Mouse (Mus musculus): Measurements from ENCODE around the gene Brd7.

Gene Brd7

DNA sequence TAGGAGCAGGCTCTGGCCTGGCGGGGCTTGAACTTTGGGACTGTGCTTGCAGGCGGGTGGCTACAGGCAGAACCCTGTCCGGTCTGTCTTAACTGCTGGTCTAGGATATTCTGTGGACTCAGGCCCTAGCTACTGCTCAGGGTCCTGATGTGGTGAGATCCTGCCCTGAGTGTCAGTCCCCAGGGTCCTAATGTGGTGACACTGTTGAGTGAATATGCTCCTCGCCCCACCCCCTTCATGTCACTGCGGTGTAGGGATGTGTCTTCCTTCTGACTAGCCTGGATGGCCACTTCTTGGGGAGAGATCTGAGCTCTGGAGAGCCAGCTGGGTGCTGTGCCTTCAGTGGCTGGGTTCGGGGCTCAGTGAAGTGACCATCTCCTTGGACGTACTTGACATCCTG lies 52.1 kb downstream of the Brd7 start:
- DNase-seq (ENCODE audit: low spot score in 2 of 2): no peak

DNA sequence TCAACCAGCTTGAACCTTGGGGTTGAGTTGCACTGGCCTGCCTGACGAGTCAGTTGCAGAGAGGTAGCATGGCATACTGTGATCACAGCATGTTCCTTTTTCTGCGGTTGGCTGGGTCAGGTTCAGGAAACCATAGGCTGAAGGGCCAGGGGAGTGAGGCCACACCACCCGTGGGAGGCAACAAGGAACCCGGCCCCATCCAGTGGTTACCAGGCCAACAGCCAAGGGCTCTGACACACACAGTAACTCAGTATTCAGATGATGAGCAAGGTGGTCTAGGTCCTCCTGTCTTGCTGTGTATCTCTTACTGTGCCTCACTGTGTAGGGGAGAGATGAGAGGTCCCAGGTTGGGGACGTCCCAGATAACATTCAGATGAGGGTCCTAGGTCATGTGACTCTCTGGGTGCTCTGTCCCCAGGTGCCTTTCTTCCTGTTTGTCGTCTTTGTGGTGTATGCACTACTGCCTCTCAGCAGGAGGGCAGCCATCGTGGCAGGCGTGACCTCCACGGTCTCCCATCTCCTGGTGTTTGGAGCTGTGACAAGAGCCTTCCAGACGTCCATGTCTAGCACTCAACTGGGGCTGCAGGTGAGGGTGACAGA lies 52.6 kb downstream of the Brd7 start:
- no peak for DNase-seq (ENCODE audit: low spot score in 2 of 2)

GRCm38 (mm10) chr8:88307736-88308135 lies 54.3 kb downstream of the Brd7 start:
- no peak for DNase-seq (ENCODE audit: low spot score in 2 of 2)

- DNase-seq (ENCODE audit: low spot score in 2 of 2): no peak
These were observed 55.5 kb downstream of the Brd7 start for GRCm38 (mm10) chr8:88306511-88306910.

DNA sequence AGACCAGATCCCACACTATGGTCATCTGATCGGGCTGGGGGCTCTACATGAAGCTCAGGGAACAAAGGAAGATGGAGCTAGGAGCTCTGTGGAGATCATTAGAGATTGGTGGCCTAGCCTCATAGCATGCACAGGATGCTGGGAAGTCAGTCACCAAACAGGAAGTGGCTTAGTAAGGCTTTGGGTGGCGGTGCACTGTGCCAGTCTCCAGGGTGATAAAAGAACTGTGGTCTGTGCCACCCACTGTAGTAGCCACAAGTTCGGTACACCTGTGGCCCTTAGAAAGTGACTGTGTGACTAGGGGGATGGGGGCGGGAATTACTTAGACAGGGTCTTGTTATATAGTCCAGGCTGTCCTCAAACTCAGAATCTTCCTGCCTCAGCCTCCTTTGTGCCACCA lies 56.2 kb downstream of the Brd7 start:
- no peak for DNase-seq (ENCODE audit: low spot score in 2 of 2)

- DNase-seq (ENCODE audit: low spot score in 2 of 2): no peak
These were observed 60.2 kb downstream of the Brd7 start for GRCm38 (mm10) chr8:88301589-88302437.

DNA sequence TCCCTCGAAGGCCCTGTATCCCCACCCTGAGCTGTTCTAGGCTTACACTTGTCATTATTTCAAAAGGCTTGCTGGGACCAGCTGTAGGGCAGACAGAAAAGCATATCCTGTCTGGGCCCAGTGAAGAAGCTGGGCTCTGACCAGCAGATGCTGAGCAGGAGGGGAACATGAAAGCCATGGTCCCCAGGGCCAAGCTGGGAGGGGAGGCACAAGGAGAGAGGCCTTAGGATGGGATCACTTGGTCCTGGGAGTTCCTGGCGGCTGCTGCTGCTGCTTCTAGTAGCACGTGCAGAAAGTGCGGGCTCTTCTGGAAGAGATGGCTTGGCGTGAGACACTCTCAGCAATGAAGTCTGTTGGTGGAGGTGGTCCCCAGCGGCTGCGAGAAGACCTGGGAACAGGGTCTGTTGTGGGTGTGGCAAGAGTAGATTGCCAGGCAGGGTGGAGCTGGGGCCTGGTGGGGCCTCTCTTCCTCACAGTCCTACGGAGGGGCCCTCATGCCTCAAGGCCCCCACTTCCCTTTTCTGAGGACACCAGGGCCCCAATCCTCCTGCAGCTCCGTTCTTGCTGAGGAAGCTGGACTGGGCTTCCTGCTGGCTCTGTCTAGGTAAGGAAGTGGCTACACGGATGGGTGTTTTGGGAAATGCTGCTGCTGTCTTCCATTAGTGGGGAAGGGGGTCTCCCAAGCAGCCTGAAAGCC lies 61.9 kb downstream of the Brd7 start:
- no peak for DNase-seq (ENCODE audit: low spot score in 2 of 2)

DNA sequence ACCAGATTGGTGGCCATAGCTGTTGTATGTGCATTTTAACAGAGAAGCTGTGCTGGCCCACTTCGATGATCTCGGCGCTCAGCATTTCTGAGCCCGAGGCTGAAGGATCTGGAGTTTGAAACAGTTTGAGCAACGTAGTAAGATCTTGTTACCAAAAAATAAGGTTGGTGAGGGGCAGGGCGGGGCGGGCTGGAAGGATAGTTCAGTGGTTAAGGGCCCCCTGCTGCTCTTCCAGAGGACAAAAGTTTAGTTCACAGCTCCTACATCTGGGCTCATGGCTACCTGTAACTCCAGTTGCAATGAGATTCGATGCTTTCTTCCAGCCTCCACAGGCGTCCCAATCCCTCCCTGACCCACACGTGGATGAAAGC lies 63.3 kb downstream of the Brd7 start:
- DNase-seq (ENCODE audit: low spot score in 2 of 2): no peak

GRCm38 (mm10) chr8:88297976-88298732 lies 63.8 kb downstream of the Brd7 start:
- DNase-seq (ENCODE audit: low spot score in 2 of 2): no peak

GRCm38 (mm10) chr8:88294977-88295376 lies 67.0 kb downstream of the Brd7 start:
- DNase-seq (ENCODE audit: low spot score in 2 of 2): no peak

GRCm38 (mm10) chr8:88293590-88294356 lies 68.2 kb downstream of the Brd7 start:
- DNase-seq (ENCODE audit: low spot score in 2 of 2): no peak

GRCm38 (mm10) chr8:88292926-88293325 lies 69.1 kb downstream of the Brd7 start:
- DNase-seq (ENCODE audit: low spot score in 2 of 2): no peak

GRCm38 (mm10) chr8:88291305-88291690 lies 70.7 kb downstream of the Brd7 start:
- no peak for DNase-seq (ENCODE audit: low spot score in 2 of 2)

DNA sequence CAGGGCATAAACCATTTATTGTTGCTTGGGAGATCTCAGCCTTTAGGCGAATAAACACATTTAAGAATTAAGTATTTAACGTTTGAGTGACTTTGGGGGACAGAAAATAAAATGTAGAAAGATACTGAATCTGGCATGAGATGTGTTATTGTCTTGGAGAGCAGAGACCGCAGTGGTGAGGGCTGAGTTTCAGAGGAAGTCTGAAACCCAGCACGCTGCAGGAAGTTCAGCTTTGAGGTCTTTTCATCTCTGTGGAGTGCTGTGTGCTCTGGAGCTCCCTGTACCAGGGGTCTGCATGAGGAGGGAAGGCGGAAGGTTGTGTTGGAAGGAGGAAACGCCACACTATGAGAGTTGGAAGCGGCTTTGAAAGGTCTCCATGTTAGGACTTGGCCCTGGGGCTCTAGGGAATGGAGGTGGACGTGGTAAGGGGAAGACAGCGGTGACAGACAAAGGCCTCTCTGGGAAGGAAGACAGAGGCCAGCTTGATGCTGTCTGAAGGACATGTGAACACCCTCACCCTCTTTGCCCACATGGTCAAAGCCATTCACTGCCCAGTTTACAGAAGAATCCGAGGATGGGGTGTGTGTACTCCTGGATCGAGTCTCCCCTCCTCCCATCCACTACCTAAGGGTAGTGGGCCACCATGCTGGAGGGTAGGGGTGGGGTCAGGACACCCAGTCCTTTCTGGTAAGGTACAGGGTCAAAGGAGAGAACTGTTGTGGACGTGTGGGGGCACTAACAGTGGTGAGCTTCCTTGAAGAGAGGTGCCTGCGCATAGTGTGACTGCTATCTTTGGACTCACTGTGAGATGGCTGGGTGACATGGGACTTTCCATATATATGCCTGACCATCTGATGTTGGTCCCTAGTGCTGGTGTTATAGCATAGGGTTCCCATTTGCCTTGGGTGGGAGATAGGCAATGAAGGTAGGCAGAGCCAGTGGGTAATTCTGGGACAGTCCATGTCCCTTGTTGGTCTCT lies 71.4 kb downstream of the Brd7 start:
- DNase-seq (ENCODE audit: low spot score in 2 of 2): no peak

GRCm38 (mm10) chr8:88289901-88290300 lies 72.1 kb downstream of the Brd7 start:
- no peak for DNase-seq (ENCODE audit: low spot score in 2 of 2)

- no peak for DNase-seq (ENCODE audit: low spot score in 2 of 2)
These were observed 73.3 kb downstream of the Brd7 start for GRCm38 (mm10) chr8:88288622-88289242.

- no peak for DNase-seq (ENCODE audit: low spot score in 2 of 2)
These were observed 75.5 kb downstream of the Brd7 start for GRCm38 (mm10) chr8:88286421-88286960.

GRCm38 (mm10) chr8:88285469-88286356 lies 76.3 kb downstream of the Brd7 start:
- no peak for DNase-seq (ENCODE audit: low spot score in 2 of 2)
